Mouse (Mus musculus) lung, postnatal 0 days (tissue): ENCODE results near the gene Popdc2. TPM values are rescaled to one million over a fixed set of nuclear protein-coding genes. Genes with fewer than 3 reads are reported as not detected.

ENCODE experiments used
- ATAC-seq: fragments of 200-750 bp; cut with Nextera tagmentation; 2 replicates; pipeline ENCODE4 v1.8.0; 2017; ENCODE audit warnings: moderate library complexity
- DNase-seq: peaks from one replicate; pipeline ENCODE4 v3.0.0-alpha.2; 2016; ENCODE audit warnings: low spot score
- H3K27ac ChIP-seq: fragments of 300-500 bp; sonication (generic); 2 replicates; pipeline ENCODE4 v1.5.1; 2014; ENCODE audit warnings: antibody characterized with exemption, mild to moderate bottlenecking, low read length, mixed read lengths
- H3K27me3 ChIP-seq: fragments of 300-500 bp; sonication (generic); replicated peaks from 2 replicates; pipeline ENCODE4 v1.6.1; 2014; ENCODE audit warnings: low read length, mixed read lengths; ENCODE audit not compliant: insufficient read depth
- H3K36me3 ChIP-seq: fragments of 300-500 bp; sonication (generic); 2 replicates; pipeline ENCODE4 v1.6.1; 2014; ENCODE audit warnings: low read length, mixed read lengths; ENCODE audit not compliant: insufficient read depth
- H3K4me1 ChIP-seq: fragments of 300-500 bp; sonication (generic); 2 replicates; pipeline ENCODE4 v1.6.1; 2014; ENCODE audit warnings: antibody characterized with exemption, low read depth, low read length, mixed read lengths; ENCODE audit not compliant: insufficient read depth
- H3K4me2 ChIP-seq: fragments of 300-500 bp; sonication (generic); replicated peaks from 2 replicates; pipeline ENCODE4 v1.6.1; 2014; ENCODE audit warnings: low read depth, mild to moderate bottlenecking, low read length, moderate library complexity, mixed read lengths
- H3K4me3 ChIP-seq: fragments of 300-500 bp; sonication (generic); 2 replicates; pipeline ENCODE4 v1.5.1; 2014; ENCODE audit warnings: low read depth, low read length
- H3K9ac ChIP-seq: fragments of 300-500 bp; sonication (generic); replicated peaks from 2 replicates; pipeline ENCODE4 v1.6.1; 2014; ENCODE audit warnings: low read depth, mild to moderate bottlenecking
- H3K9me3 ChIP-seq: fragments of 300-500 bp; sonication (generic); 2 replicates; pipeline ENCODE4 v1.6.1; 2016; ENCODE audit warnings: low read length, mixed read lengths
- CTCF ChIP-seq: IDR thresholded peaks from 2 replicates; pipeline ENCODE4 v1.5.1; 2016; ENCODE audit warnings: antibody characterized with exemption, mild to moderate bottlenecking
- EP300 ChIP-seq: IDR thresholded peaks from 2 replicates; pipeline ENCODE4 v1.6.1; 2016; ENCODE audit warnings: antibody characterized with exemption, mild to moderate bottlenecking, control low read depth
- WGBS: fragments of 180-500 bp; shearing (Covaris S2); extraction: QIAGEN DNeasy Blood & Tissue Kit; methylation state at CpG from one replicate; pipeline ENCODE4 v1.1.7; 2014; 5-methylcytosine and 5-hydroxymethylcytosine counted together
- polyA plus RNA-seq: library from polyadenylated mRNA; unstranded; fragments of >200 nt; fragmentation: Nextera tagmentation; extraction: Ambion mirVana; gene quantifications from 2 replicates; pipeline ENCODE4 v1.2.1, GENCODE M21; 2015

Popdc2 gene
- polyA plus RNA-seq, 1 experiment from 2014 or later, result 6.5 TPM

GRCm38 (mm10) chr16:38406708-38407107 lies 44.7 kb downstream of the Popdc2 start:
- no peaks in the 10 kb centered on the region for H3K27me3 ChIP-seq
- H3K4me1 ChIP-seq, result no peaks in the 10 kb centered on the region
- H3K9ac ChIP-seq, result no peak overlapping the region
- no peak overlapping the region for H3K27ac ChIP-seq
- 69% methylated on average over 6 of the region's 6 CpGs for WGBS
- no peak overlapping the region for H3K4me2 ChIP-seq
- H3K36me3 ChIP-seq, result no peaks in the 10 kb centered on the region
- H3K4me3 ChIP-seq, result no peak overlapping the region
- ATAC-seq (no peak), DNase-seq (no peak)
- H3K9me3 ChIP-seq, result no peaks in the 10 kb centered on the region
- TF ChIP-seq CTCF, result no peak
- TF ChIP-seq EP300, result no peak

GRCm38 (mm10) chr16:38407584-38407983 lies 45.6 kb downstream of the Popdc2 start:
- 48% methylated on average over 5 of the region's 5 CpGs for WGBS
- Histone ChIP-seq H3K4me2 (no peak overlapping the region), H3K4me1 (no peaks in the 10 kb centered on the region)

GRCm38 (mm10) chr16:38408416-38408815 lies 46.4 kb downstream of the Popdc2 start:
- 95% methylated on average over 8 of the region's 8 CpGs for WGBS
- ATAC-seq, result no peak
- no peaks in the 10 kb centered on the region for H3K36me3 ChIP-seq

More at GRCm38 (mm10) chr16:38407584-38407983, 45.6 kb downstream of the Popdc2 start:
- no peaks in the 10 kb centered on the region for H3K27me3 ChIP-seq
- no peaks in the 10 kb centered on the region for H3K9me3 ChIP-seq
- no peak overlapping the region for H3K4me3 ChIP-seq
- ATAC-seq (no peak), DNase-seq (no peak)
- no peak overlapping the region for H3K9ac ChIP-seq
- no peaks in the 10 kb centered on the region for H3K36me3 ChIP-seq
- no peak for TF ChIP-seq EP300
- no peak for TF ChIP-seq CTCF
- H3K27ac ChIP-seq, result no peak overlapping the region

GRCm38 (mm10) chr16:38414953-38415352 lies 52.9 kb downstream of the Popdc2 start:
- DNase-seq (no peak), ATAC-seq (no peak)
- H3K4me3 ChIP-seq, result no peak overlapping the region
- H3K27me3 ChIP-seq, result no peaks in the 10 kb centered on the region
- TF ChIP-seq EP300, result no peak
- no peak overlapping the region for H3K4me2 ChIP-seq
- 74% methylated on average over 7 of the region's 7 CpGs for WGBS
- no peak overlapping the region for H3K27ac ChIP-seq
- no peak overlapping the region for H3K9ac ChIP-seq
- H3K36me3 ChIP-seq, result no peaks in the 10 kb centered on the region
- no peaks in the 10 kb centered on the region for H3K4me1 ChIP-seq
- no peaks in the 10 kb centered on the region for H3K9me3 ChIP-seq

More at GRCm38 (mm10) chr16:38408416-38408815, 46.4 kb downstream of the Popdc2 start:
- no peak overlapping the region for H3K4me2 ChIP-seq
- DNase-seq, result no peak
- H3K4me1 ChIP-seq, result no peaks in the 10 kb centered on the region
- TF ChIP-seq EP300, result no peak
- TF ChIP-seq CTCF, result no peak
- no peaks in the 10 kb centered on the region for H3K27me3 ChIP-seq
- no peak overlapping the region for H3K27ac ChIP-seq
- no peaks in the 10 kb centered on the region for H3K9me3 ChIP-seq
- no peak overlapping the region for H3K4me3 ChIP-seq
- H3K9ac ChIP-seq, result no peak overlapping the region

- TF ChIP-seq EP300, result no peak
- TF ChIP-seq CTCF, result no peak
- H3K4me3 ChIP-seq, result no peak overlapping the region
- DNase-seq (no peak), ATAC-seq (no peak)
- no peak overlapping the region for H3K9ac ChIP-seq
- H3K4me1 ChIP-seq, result no peaks in the 10 kb centered on the region
- H3K27me3 ChIP-seq, result no peaks in the 10 kb centered on the region
- 76% methylated on average over 2 of the region's 2 CpGs for WGBS
- H3K4me2 ChIP-seq, result no peak overlapping the region
- H3K9me3 ChIP-seq, result no peaks in the 10 kb centered on the region
- H3K36me3 ChIP-seq, result no peaks in the 10 kb centered on the region
- no peak overlapping the region for H3K27ac ChIP-seq
Observed at GRCm38 (mm10) chr16:38425374-38425773, 63.4 kb downstream of the Popdc2 start.

- H3K9ac ChIP-seq, result no peak overlapping the region
- ATAC-seq, result no peak
- no peaks in the 10 kb centered on the region for H3K4me1 ChIP-seq
- no peak for DNase-seq
- H3K4me3 ChIP-seq, result no peak overlapping the region
- WGBS, result 82% methylated on average over 1 of the region's 1 CpGs
- H3K27ac ChIP-seq, result no peak overlapping the region
- no peak for TF ChIP-seq CTCF
- TF ChIP-seq EP300, result no peak
- no peaks in the 10 kb centered on the region for H3K36me3 ChIP-seq
- H3K9me3 ChIP-seq, result no peaks in the 10 kb centered on the region
- no peak overlapping the region for H3K4me2 ChIP-seq
- H3K27me3 ChIP-seq, result no peaks in the 10 kb centered on the region
Observed at GRCm38 (mm10) chr16:38425799-38426198, 63.8 kb downstream of the Popdc2 start.

Other genes starting within 250 kb of the Popdc2 start
- 0.05 and 0.10 TPM in 2 replicates for gene Nr1i2, start 67.4 kb upstream of the Popdc2 start, polyA plus RNA-seq
- 2.6 and 3.7 TPM in 2 replicates for gene Maats1, start 20.1 kb upstream of the Popdc2 start, polyA plus RNA-seq
- 205 and 218 TPM in 2 replicates for gene Cox17, start 15.2 kb upstream of the Popdc2 start, polyA plus RNA-seq
- not detected in 2 replicates for gene Gm21987, start 15.2 kb upstream of the Popdc2 start, polyA plus RNA-seq
- gene Pla1a, start 70.9 kb downstream of the Popdc2 start, polyA plus RNA-seq, result 1.2 and 1.6 TPM in 2 replicates
- 54.9 and 59.9 TPM in 2 replicates for gene Adprh, start 90.5 kb downstream of the Popdc2 start, polyA plus RNA-seq
- gene Cd80, start 93.4 kb downstream of the Popdc2 start, polyA plus RNA-seq, result 0.14 and 0.25 TPM in 2 replicates
- gene Timmdc1, start 160.5 kb downstream of the Popdc2 start, polyA plus RNA-seq, result 16.7 and 17.6 TPM in 2 replicates
- 19.4 and 22.4 TPM in 2 replicates for gene Poglut1, start 188.0 kb downstream of the Popdc2 start, polyA plus RNA-seq
- gene Tmem39a, start 196.5 kb downstream of the Popdc2 start, polyA plus RNA-seq, result 45.2 and 45.9 TPM in 2 replicates